Mouse (Mus musculus): Measurements from ENCODE around the gene Jmjd8. TPM values are rescaled to one million over a fixed set of nuclear protein-coding genes. Genes with fewer than 3 reads are reported as not detected.
"Not testable (repeated sequence)": the region's sequence is repeated elsewhere in the genome, so short reads cannot be mapped to it uniquely, and the experiment has no call there.

Gene Jmjd8
- total RNA-seq, 2 experiments from 2014 or later = 7.7 to 10.6 TPM

DNA sequence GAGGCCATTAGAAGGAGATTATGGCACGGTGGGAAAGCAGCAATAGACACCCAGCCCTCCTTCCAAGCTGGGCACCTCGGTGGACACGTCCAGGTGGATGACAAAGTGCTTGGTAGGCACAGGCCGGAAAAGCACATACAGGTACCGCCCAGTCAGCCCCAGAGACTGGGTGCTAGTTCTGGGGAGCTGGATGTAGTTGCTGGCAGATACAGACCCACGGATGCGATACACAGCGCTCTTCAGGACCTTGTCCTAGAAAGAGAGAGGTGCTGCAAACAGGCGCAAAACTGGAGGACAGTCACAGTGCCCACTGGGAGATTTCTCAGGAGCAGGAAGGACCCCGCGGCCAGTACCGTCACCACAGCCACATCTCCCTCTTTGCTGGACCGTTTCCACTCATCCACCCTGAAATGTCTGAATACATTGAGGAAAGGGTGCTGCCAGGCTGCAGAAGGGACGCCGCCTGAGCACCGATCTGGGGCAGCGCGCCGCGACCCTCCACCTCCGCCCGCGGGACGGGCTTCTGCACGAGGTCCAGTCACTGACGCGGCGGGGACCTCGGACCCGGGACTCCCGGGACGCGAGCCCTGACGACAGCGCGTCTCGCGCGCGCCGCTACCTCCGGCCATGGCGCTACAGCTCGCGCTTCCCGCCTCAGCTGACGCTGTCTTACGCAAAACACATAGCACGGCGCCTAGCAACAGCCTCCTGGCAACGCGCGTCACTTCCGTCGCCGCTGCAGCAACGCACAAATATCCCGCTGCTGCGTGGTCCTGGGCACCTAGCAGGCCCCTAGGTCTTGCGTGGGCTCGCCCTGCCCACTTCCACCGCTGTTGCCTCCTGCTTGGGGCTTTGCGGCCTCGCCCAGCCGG lies 32.4 kb downstream of the Jmjd8 start, which contains the start of gene Wdr90:
Gene Wdr90 (minus strand): TSS at position 670 of the 872 bp plus-strand sequence.
- peak; percentile 100 for ATAC-seq (ENCODE audit: poor library complexity, severe bottlenecking)

DNA sequence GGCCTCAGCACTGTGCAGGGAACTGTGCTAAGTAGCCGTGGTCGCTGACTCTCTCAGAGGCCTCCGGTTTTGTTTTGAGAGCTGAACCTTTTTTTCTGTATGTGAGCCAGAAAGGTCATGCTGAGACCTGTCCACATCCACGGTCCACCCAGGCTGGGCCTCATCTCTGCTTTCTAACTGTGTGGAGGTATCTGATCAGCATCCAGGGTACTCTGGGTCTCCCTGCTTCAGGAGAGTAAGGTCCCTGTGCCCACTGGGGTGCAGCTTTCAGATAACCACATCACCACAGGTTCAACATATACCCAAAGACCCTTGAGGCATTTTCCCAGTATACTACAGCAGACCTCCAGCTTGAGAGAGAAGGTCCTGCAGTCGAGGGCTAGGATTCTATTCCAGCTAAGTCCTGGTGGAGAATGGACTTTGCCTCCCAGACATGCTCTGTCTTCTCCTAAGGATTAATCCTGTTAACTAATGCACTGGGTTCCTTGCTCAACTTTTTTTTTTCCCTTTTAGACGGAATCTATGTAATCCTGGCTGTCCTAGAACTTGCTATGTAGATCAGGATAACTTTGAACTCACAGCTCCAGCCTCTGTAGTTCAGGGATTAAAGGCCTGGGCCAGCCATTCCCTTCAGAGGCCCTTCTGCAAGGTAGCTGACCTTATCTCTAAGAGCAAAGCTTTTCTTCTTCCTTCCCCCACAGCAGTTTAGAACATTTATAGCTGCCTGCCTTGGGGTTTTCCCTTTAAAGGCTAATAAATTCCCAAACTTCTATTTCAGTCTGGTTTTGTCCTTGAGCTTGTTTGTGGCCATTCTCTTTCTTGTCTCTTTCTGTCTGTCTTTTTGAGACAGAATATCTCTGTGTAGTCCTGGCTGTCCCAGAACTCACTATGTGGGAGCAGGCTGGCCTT lies 33.3 kb downstream of the Jmjd8 start:
- no peak for ATAC-seq (ENCODE audit: poor library complexity, severe bottlenecking)

DNA sequence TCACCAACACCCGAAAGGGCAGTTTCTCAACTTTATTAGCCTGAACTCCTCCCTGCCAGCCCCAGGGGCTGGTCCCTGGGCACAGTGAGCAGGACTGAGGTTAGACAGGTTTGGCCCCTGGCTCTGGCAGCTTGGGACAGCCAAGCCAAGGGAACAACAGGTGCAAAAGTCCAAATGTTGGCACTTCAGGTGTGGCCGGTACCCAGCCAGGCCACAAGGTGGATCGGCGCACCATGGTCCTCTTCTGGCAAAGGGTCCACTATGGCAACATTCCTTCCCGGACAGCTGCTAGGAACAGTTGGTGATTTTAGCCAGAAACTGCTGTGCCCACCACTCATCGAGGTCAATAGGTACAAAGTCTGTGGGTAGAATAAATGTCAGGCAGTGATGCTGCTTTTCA lies 35.0 kb downstream of the Jmjd8 start:
- no peak for ATAC-seq (ENCODE audit: poor library complexity, severe bottlenecking)

DNA sequence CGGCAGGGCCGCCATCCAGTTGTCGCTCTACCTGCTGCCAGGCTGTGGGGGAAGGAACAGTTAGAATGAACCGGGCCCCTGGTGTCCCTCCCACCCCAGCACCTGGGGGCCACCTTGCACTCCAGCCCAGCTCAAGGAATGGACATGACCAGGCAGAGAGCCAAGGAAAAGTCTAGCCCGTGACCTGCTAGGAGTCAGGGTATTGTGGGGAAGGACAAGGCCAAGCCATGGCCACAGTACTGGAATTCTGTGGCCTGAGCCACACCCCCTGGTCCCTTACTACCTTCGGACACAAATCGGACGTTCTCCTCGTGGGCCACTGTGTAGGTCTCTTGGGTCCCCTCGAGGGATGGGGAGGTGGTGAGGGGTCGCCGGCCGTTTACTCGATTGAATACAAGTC lies 35.6 kb downstream of the Jmjd8 start:
- ATAC-seq (ENCODE audit: poor library complexity, severe bottlenecking) = no peak

DNA sequence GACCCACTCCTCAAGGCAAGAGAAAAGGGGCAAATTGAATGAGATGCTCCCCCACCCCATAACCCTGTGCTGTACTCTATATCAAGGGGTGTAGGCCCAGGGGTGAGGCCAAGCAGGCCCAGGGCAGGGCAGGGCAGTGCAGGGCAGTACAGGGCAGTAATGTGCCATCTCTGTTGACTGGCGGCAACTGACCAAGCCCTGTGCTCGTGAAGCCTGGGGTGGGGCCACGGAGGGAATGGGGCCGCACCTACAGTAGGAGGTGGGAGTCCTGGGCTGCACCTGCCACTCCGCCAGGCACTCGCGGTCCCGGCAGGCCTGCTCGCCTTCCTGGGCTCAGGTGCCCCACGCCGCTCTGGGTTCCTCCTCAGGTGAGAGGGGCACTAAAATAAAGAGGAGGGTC lies 36.6 kb downstream of the Jmjd8 start:
- ATAC-seq (ENCODE audit: poor library complexity, severe bottlenecking) = no peak

DNA sequence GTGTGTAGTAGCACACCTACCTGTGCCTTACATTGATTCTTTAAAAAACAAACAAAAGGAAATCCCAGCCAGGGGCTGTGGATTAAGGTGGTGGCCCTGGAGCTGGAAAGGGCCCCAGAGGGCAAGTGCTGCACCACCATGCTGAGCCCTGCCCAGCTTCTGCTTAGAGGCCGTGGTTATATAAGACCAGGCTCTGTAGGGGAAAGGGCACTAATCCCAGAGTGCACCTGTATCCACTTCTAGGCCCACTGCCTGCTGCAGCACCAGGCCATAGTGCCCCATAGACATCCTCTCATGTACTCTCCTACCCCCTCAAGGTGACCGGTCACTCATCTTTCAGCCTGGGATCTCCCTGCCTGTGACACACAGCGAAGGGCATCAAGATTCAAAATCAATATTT lies 37.5 kb downstream of the Jmjd8 start:
- no peak for ATAC-seq (ENCODE audit: poor library complexity, severe bottlenecking)

DNA sequence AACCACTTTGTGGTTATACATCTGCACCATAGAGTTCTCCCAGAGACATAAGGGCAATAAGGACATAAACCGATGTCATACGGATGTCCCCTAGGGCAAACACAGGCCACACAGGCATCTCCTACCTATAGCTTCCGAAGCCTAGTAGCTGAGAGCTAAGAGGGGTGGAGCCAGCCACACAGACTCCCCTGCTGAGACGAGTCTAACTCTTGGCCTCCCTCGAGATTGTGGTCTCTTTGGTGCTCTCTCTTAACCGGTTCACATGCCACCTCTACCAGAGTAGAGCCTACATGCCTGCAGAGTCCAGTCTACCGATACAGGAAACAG lies 38.8 kb downstream of the Jmjd8 start:
- 0 out of 2 replicates have a peak, but pooled peaks have one; percentile 18 for ATAC-seq (ENCODE audit: poor library complexity, severe bottlenecking)

DNA sequence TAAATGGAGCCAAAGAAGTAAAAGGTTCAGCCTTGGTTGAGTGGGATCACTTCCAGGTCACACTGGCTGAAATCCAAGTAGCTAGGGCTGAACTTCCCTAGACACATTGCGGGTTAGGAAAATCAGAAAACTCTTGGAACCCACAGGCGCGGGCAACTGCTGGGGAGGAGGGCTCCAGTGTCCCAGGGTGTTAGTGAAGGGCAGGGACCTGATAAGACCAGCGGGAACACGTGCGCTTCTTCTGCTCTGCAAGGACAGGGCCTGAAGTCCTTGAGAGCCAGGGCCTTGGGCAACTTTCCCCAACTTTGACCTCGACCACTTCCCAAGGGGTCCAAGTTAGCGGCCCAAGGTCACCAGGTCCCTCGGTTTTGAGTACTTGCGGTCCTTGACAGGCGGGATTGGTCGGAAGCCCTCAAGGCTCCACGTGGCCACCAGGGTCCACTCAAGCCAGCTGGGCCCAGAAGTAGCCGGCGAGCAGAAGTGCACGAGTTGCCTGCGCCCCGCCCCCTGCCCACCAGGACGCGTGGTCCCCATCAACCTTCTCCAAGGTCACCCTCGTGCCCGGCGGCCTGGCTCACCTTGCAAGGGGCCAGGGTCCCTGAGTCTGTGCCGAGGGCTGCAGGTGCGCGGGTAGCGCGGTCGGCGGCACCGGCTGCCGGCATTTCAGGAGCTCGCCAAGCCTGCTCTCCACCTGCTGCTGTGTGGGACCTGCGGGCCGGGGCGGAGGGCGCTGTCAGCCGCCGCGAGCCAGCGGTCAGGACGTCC lies 39.4 kb downstream of the Jmjd8 start:
- ATAC-seq (ENCODE audit: poor library complexity, severe bottlenecking) = peak; percentile 56

DNA sequence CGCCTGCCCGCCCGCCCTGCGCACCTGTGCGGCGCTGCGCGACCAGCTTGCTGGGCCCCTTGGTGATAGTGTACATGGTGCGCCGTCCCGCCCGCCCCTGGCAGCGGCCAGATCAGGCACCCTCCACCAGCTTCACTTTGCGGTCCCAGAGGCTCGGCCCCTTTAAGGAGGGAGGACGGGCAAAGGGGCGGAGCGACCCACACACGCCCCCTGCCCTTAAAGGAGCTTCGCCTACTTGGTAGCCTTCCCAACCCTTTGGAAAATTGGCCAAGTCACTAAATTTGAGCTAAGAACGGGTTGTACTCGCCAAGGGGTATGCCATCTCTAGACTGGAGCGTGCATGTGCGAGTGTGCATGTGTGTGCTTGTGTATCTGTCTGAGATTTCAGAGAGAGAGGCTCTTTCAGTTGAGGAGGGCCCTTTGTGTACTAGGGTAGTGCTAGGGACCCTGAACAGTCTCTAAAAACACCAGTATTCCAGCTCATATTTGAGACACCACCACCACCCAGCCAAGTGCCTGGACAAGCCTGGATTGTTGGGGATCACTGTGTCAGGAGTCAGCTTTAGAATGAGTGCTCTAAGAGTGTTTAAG lies 40.0 kb downstream of the Jmjd8 start, which contains the start of gene Mcrip2:
Gene Mcrip2 (minus strand): TSS at position 164 of the 591 bp plus-strand sequence.
- peak; percentile 66 for ATAC-seq (ENCODE audit: poor library complexity, severe bottlenecking)

DNA sequence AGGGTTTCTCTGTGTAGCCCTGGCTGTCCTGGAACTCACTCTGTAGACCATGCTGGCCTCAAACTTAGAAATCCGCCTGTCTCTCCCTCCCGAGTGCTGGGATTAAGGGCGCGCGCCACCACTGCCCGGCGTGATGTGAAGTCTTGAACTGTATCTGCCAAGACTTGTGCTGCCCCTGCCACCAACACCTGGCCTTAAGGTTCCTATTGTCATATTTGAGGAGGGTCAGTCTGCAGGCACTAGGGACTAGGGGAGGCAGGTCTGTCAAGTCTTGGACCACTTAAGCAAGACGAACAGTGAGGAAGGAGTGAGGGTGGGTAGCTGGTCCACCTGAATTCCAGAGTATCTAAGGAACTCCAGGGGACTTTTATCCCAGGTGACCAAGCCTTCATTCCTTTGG lies 40.8 kb downstream of the Jmjd8 start:
- ATAC-seq (ENCODE audit: poor library complexity, severe bottlenecking) = no peak

DNA sequence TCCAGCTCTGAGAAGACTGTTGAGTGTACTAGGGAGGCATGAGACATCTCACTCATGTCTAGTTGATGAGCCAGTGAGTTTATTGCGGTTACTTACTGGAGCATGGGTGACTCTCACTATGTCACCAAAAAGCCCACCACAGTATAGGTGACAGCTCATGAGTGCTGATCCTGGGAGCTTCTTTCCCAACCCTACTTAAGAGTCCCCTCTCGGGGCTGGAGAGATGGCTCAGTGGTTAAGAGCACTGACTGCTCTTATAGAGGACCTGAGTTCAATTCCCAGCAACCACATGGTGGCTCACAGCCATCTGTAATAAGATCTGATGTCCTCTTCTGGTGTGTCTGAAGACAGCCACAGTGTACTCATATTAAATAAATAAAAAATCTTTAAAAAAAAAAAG lies 41.3 kb downstream of the Jmjd8 start:
- ATAC-seq (ENCODE audit: poor library complexity, severe bottlenecking) = no peak

DNA sequence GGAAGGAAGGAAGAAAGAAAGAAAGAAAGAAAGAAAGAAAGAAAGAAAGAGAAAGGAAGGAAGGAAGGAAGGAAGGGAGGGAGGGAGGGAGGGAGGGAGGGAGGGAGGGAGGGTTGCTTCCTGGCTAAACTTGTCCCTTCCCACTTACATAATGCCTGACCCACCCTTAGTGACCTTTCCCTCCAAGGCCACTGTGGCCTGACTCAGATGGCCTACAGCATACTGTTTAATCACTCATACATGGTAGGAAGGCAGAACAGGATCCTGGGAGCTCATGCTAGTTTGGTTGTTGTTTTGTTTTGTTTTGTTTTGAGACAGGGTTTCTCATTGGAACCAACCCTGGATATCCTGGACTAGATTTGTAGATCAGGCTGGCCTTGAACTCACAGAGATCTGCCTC lies 42.9 kb downstream of the Jmjd8 start:
- not testable (repeated sequence) for ATAC-seq (ENCODE audit: poor library complexity, severe bottlenecking)

DNA sequence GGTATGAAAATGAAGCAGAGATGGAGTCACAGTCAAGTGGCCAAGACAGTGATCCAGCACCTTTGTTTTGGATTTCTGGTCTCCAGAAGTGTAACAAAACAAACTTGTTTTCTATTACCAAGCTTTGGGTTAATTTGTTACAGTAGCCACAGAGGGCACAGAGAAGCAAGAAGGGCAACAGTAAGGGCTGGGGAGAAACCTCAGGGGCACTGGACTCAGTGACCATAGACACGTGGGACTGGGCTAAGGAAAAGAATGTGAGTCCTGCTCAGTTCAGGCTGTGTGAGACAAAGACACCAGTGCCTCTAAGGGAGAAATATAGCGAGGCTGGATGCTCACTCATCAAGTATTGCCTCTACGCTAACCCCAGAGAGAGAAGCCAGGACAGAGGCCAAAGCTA lies 44.0 kb downstream of the Jmjd8 start:
- ATAC-seq (ENCODE audit: poor library complexity, severe bottlenecking) = no peak

DNA sequence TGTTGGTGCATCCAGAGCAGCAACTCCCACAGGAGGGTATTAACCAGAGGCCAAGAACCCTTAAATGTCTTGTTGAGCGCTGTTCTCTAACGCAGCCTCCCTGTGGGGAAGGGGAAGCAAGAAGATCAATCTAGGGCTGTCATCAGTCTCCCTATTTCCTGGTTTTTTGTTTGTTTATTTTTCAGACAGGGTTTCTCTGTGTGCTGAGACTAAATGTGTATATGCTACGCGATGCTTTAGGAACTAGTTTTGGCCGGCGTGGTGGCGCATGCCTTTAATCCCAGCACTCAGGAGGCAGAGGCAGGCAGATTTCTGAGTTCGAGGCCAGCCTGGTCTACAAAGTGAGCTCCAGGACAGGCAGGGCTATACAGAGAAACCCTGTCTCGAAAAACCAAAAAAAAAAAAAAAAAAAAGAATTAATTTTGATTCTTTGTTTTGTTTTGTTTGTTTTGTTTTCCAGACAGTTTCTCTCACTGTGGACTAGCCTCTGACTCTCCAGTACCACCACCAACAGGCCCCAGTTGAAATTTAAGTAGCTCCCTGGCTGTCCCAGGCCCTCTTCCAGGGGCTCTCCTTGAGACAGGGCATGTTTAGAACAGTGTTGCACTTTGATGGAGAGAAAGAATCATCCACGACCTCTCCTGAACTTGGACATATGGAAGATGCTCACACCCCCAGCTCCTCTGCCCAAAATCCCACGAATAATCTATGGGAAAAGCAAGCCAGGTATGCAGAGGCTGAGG lies 44.9 kb downstream of the Jmjd8 start:
- no peak for ATAC-seq (ENCODE audit: poor library complexity, severe bottlenecking)

DNA sequence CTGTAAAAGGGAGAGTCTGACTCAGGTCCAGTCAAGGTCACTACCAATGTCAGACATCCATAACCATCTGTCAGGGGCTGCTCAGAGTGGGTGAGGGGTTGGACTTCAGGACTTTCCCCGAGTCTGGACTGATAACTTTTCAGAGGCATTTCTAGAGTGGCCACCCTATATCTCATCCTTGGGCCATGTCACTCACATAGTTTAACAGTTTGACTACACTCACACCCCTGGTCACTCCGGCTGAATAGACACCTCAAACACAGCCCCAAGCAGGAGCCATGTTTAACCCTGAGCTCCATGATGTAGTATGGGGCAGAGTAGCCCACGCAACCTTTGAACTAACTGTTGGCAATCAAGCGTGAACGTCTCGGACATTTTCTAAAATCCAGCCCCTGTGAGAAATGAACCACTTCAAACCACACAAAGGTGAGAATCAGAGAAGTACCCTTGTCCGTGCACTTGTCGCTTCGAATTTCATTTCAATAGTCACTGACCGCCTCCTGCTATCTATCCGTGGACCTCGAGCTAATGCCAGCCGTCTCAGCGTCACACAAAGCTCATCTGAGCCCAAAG lies 45.6 kb downstream of the Jmjd8 start:
- no peak for ATAC-seq (ENCODE audit: poor library complexity, severe bottlenecking)

DNA sequence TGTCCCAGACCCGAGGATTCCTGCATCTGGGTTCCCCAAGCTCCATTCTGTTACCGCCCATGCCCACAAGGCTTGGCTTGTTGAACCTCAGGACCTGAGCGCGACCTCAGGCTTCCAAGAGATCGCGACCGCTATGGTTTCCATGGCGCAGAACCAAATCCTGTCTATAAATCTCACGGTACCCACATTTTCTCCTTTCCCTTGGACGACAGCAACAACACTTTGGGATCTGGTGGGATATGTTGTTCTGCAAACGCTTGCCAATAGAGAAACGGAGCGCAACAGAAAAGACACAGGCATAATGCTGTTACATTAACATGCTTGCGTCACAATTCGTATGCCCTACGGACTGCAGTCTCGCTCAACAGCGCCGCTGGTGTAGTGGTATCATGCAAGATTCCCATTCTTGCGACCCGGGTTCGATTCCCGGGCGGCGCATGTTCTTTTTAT lies 46.1 kb downstream of the Jmjd8 start, which contains the start of gene Mettl26:
Gene Mettl26 (plus strand): TSS at position 354 of the 450 bp plus-strand sequence.
- peak; percentile 78 for ATAC-seq (ENCODE audit: poor library complexity, severe bottlenecking)

DNA sequence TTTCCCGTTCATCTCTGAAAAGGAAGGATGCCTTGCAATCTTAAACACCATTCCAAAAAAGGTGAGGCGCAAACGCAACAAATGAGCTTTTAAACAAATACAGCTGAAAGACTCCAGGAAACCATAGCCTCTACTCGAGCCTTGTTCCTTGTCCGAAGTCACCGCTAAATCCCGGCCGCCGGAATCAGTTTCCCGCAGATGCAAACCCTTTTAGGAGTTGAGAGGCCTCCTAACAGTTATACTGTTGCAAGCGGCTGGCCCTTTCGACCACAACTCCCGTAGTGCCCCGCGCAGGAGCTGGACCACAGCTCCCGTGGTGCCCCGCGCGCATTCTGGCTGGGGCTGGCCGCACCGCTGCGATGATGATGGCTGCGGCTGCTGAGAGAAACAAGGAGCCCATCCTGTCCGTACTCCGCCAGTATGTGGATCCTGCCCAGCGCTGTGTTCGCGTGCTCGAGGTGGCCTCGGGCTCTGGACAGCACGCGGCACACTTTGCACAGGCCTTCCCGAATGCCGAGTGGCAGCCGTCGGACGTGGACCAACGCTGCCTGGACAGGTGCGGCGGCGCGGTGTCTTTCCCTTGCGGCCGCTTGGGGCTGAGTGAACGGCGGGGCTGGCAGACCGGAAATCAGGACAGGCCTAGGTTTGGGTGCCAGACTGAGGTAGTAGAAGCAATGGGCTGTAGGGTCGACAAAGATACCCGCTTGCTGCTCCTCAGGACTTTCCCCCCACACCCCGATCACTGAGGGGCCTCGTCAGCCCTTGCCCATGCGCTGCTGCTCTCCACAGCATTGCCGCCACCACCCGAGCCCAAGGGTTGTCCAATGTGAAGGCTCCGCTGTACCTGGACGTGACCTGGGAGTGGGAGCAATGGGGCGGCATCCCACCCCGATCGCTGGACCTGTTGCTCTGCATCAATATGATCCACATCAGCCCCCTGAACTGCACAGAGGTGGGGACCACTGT lies 46.8 kb downstream of the Jmjd8 start:
- peak; percentile 91 for ATAC-seq (ENCODE audit: poor library complexity, severe bottlenecking)

DNA sequence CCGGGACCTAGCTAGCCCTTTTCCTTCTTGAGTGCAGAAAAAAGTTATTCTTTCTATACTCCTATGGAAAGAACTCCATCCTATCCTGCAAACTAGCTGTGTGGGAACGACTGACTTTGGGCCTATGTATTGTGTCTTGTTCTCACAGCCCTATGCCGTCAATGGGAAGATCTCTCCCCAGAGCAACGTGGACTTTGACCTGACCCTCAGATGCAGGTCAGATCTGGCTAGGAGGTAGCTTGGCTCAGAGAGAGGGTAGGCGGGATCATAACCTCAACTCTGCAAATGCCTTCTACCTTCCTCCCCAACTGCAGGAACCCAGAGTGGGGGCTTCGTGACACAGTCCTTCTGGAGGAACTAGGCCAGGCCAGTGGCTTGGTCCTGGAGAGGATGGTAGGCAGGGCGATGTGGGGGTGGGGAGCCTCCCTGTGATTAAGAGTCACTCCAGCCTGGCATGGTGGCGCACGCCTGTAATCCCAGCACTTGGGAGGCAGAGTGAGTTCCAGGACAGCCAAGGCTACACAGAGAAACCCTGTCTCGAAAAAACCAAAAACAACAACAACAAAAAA lies 47.8 kb downstream of the Jmjd8 start:
- ATAC-seq (ENCODE audit: poor library complexity, severe bottlenecking) = no peak

Data from megakaryocyte, adult 5-6 weeks (primary cell).